Mouse (Mus musculus): Measurements from ENCODE around the gene Tex2. TPM values are rescaled to one million over a fixed set of nuclear protein-coding genes. Genes with fewer than 3 reads are reported as not detected.

Gene Tex2
- total and polyA plus RNA-seq, 3 experiments, result 4.0 to 5.0 (median 4.5) TPM

DNA sequence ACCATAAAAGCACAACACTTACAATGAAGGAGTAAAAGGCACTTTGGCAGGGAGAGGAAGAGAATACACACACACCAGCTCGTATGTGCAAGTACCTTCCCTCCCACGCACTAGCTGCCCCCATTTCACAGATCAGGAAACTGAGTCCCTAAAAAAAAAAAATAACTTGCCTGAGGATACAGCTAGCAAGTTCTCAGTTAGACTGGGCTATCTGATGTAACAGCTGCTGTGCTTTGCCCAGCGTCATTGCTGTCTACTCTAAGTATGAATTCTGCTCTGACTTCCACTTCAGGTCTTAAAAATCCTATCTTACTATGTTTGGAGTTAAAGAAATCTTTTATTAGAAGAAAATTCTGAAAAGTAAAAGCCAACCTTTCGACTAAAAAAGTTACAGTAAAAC is 127.6 kb downstream of the Tex2 start:
- peak overlapping the region; percentile 93 for H3K4me2 ChIP-seq (ENCODE audit: insufficient read depth, low read depth, poor library complexity, severe bottlenecking)
- peaks cover 2 to 47% of the 10 kb centered on the region in 2 experiments; a peak in 3 of 4 replicates for H3K4me1 ChIP-seq (ENCODE audit: control insufficient read depth in 1 of 2, insufficient read depth in 2 of 2)
- H3K9me3 ChIP-seq (replicated peaks; ENCODE audit: low read length), result peaks cover 14% of the 10 kb centered on the region
- in situ Hi-C loops (cut with MboI; ENCODE audit: low pct_ligation_motif_present, low pct_unique_long_range_greater_than_20kb, low sequenced_read_pairs) (no loop called here), dilution Hi-C loops (cut with MboI; ENCODE audit: extremely low pct_ligation_motif_present, extremely low pct_unique_long_range_greater_than_20kb, low sequenced_read_pairs) (no loop called here)
- H3K4me3 ChIP-seq (replicated peaks in 1 of 3; ENCODE audit: low read depth in 2 of 3, low read length in 2 of 3, poor library complexity in 1 of 3), result peak overlapping the region; percentile 74 to 91 (median 91)
- H3K36me3 ChIP-seq (replicated peaks in 1 of 2; ENCODE audit: control insufficient read depth in 1 of 2, insufficient read depth in 1 of 2, low read length in 1 of 2), result peaks cover 10 to 14% of the 10 kb centered on the region in 2 experiments
- peaks cover 2% of the 10 kb centered on the region for H3K27me3 ChIP-seq (replicated peaks)
- H3K9ac ChIP-seq (ENCODE audit: insufficient read depth, low read depth), result peak overlapping the region; percentile 82
- H3K79me2 ChIP-seq (replicated peaks; ENCODE audit: control insufficient read depth, extremely low read depth, insufficient read depth, poor library complexity, severe bottlenecking), result peaks cover 69% of the 10 kb centered on the region
- DNase-seq (ENCODE audit: extremely low read depth), result no peak
- peak overlapping the region; percentile 45; the same call in 1 of the 2 replicates for H3K27ac ChIP-seq (ENCODE audit: insufficient read depth, low read depth)
- TF ChIP-seq JUN (IDR thresholded peaks at IDR 0.05; ENCODE audit: insufficient read depth, low read depth, low read length), result no peak
- TF ChIP-seq CHD1 (IDR thresholded peaks at IDR 0.05; ENCODE audit: low read depth, low read length), result 0 out of 2 replicates have a peak, but pooled peaks have one; percentile 5
- TF ChIP-seq ZNF384 (IDR thresholded peaks at IDR 0.05; ENCODE audit: low read depth, low read length), result peak; percentile 71

GRCm38 (mm10) chr11:106484875-106485274 is 128.3 kb downstream of the Tex2 start:
- peaks cover 6 to 50% of the 10 kb centered on the region in 2 experiments for H3K4me1 ChIP-seq (ENCODE audit: control insufficient read depth in 1 of 2, insufficient read depth in 2 of 2)
- peaks cover 77% of the 10 kb centered on the region for H3K79me2 ChIP-seq (replicated peaks; ENCODE audit: control insufficient read depth, extremely low read depth, insufficient read depth, poor library complexity, severe bottlenecking)
- dilution Hi-C loops (cut with MboI; ENCODE audit: extremely low pct_ligation_motif_present, extremely low pct_unique_long_range_greater_than_20kb, low sequenced_read_pairs) (no loop called here), in situ Hi-C loops (cut with MboI; ENCODE audit: low pct_ligation_motif_present, low pct_unique_long_range_greater_than_20kb, low sequenced_read_pairs) (loop anchor here (5.0 kb wide), 1 partner anchor 68 kb away; no protein-coding TSS in a partner anchor)
- no peak overlapping the region for H3K4me3 ChIP-seq (replicated peaks in 1 of 3; ENCODE audit: low read depth in 2 of 3, low read length in 2 of 3, poor library complexity in 1 of 3)
- TF ChIP-seq ZNF384 (IDR thresholded peaks at IDR 0.05; ENCODE audit: low read depth, low read length) (peak; percentile 6; the same call in 1 of the 2 replicates), SMC3 (IDR thresholded peaks at IDR 0.05; ENCODE audit: low read depth, low read length) (no peak)
- peaks cover 2% of the 10 kb centered on the region for H3K27me3 ChIP-seq (replicated peaks)
- no peak for DNase-seq (ENCODE audit: extremely low read depth)
- no peak overlapping the region for H3K27ac ChIP-seq (ENCODE audit: insufficient read depth, low read depth)
- peak overlapping the region; percentile 93 for H3K4me2 ChIP-seq (ENCODE audit: insufficient read depth, low read depth, poor library complexity, severe bottlenecking)
- H3K9ac ChIP-seq (ENCODE audit: insufficient read depth, low read depth), result peak overlapping the region; percentile 82; the same call in 1 of the 2 replicates
- H3K9me3 ChIP-seq (replicated peaks; ENCODE audit: low read length), result peaks cover 14% of the 10 kb centered on the region
- peaks cover 10 to 14% of the 10 kb centered on the region in 2 experiments for H3K36me3 ChIP-seq (replicated peaks in 1 of 2; ENCODE audit: control insufficient read depth in 1 of 2, insufficient read depth in 1 of 2, low read length in 1 of 2)

GRCm38 (mm10) chr11:106482867-106483266 is 130.4 kb downstream of the Tex2 start:
- H3K4me2 ChIP-seq (ENCODE audit: insufficient read depth, low read depth, poor library complexity, severe bottlenecking), result no peak overlapping the region
- H3K9ac ChIP-seq (ENCODE audit: insufficient read depth, low read depth), result no peak overlapping the region
- peaks cover 12 to 14% of the 10 kb centered on the region in 2 experiments for H3K36me3 ChIP-seq (replicated peaks in 1 of 2; ENCODE audit: control insufficient read depth in 1 of 2, insufficient read depth in 1 of 2, low read length in 1 of 2)

More at GRCm38 (mm10) chr11:106482867-106483266, 130.4 kb downstream of the Tex2 start:
- Histone ChIP-seq H3K27me3 (replicated peaks) (peaks cover 2% of the 10 kb centered on the region), H3K27ac (ENCODE audit: insufficient read depth, low read depth) (0 out of 2 replicates have a peak overlapping the region, but pooled peaks have one; percentile 18), H3K4me3 (replicated peaks in 1 of 3; ENCODE audit: low read depth in 2 of 3, low read length in 2 of 3, poor library complexity in 1 of 3) (no peak overlapping the region), H3K4me1 (ENCODE audit: control insufficient read depth in 1 of 2, insufficient read depth in 2 of 2) (peaks cover 9 to 55% of the 10 kb centered on the region in 2 experiments), H3K79me2 (replicated peaks; ENCODE audit: control insufficient read depth, extremely low read depth, insufficient read depth, poor library complexity, severe bottlenecking) (peaks cover 97% of the 10 kb centered on the region), H3K9me3 (replicated peaks; ENCODE audit: low read length) (peaks cover 14% of the 10 kb centered on the region)
- TF ChIP-seq ZKSCAN1 (IDR thresholded peaks at IDR 0.05; ENCODE audit: borderline replicate concordance, low read depth, low read length) (no peak), POLR2AphosphoS2 (IDR thresholded peaks at IDR 0.05; ENCODE audit: low read depth, low read length) (no peak), CHD1 (IDR thresholded peaks at IDR 0.05; ENCODE audit: low read depth, low read length) (no peak), MAZ (IDR thresholded peaks at IDR 0.05; ENCODE audit: low read depth, low read length) (no peak), GABPA (IDR thresholded peaks at IDR 0.05; ENCODE audit: insufficient replicate concordance, low read depth, low read length) (no peak), ZMIZ1 (IDR thresholded peaks at IDR 0.05; ENCODE audit: low read depth, low read length) (no peak), POLR2A (IDR thresholded peaks at IDR 0.05; ENCODE audit: low read depth, low read length) (no peak), ELF1 (IDR thresholded peaks at IDR 0.05; ENCODE audit: low read depth, low read length) (no peak), CHD2 (IDR thresholded peaks at IDR 0.05; ENCODE audit: low read length) (no peak), ZC3H11A (IDR thresholded peaks at IDR 0.05; ENCODE audit: low read depth, low read length) (no peak), SMC3 (IDR thresholded peaks at IDR 0.05; ENCODE audit: low read depth, low read length) (no peak), JUN (IDR thresholded peaks at IDR 0.05; ENCODE audit: insufficient read depth, low read depth, low read length) (no peak), PAX5 (IDR thresholded peaks at IDR 0.05; ENCODE audit: low read length) (no peak), MXI1 (IDR thresholded peaks at IDR 0.05; ENCODE audit: low read depth, low read length) (no peak), ETS1 (conservative IDR thresholded peaks at IDR 0.05; ENCODE audit: low read depth, low read length) (no peak), MYC (IDR thresholded peaks at IDR 0.05; ENCODE audit: low read depth, low read length) (no peak), EP300 (IDR thresholded peaks at IDR 0.05; ENCODE audit: low read length) (no peak), TBP (conservative IDR thresholded peaks at IDR 0.05; ENCODE audit: low read depth, low read length) (no peak), CTCF (conservative IDR thresholded peaks at IDR 0.05 in 1 of 2, IDR thresholded peaks at IDR 0.05 in 1 of 2; ENCODE audit: low read depth in 2 of 2, low read length in 2 of 2) (no peak), KAT2A (IDR thresholded peaks at IDR 0.05; ENCODE audit: insufficient replicate concordance, low read length) (no peak)
- DNase-seq (ENCODE audit: extremely low read depth), result no peak
- in situ Hi-C loops (cut with MboI; ENCODE audit: low pct_ligation_motif_present, low pct_unique_long_range_greater_than_20kb, low sequenced_read_pairs), result loop anchor here (5.0 kb wide), 1 partner anchor 66 kb away; no protein-coding TSS in a partner anchor
- dilution Hi-C loops (cut with MboI; ENCODE audit: extremely low pct_ligation_motif_present, extremely low pct_unique_long_range_greater_than_20kb, low sequenced_read_pairs), result no loop called here

Measured in CH12.LX (cell line).